Mouse (Mus musculus): ENCODE measurements around the gene 3110082I17Rik.
A peak's percentile ranks its signal among the peaks of the same experiment; 100 is the strongest.

Gene 3110082I17Rik

DNA sequence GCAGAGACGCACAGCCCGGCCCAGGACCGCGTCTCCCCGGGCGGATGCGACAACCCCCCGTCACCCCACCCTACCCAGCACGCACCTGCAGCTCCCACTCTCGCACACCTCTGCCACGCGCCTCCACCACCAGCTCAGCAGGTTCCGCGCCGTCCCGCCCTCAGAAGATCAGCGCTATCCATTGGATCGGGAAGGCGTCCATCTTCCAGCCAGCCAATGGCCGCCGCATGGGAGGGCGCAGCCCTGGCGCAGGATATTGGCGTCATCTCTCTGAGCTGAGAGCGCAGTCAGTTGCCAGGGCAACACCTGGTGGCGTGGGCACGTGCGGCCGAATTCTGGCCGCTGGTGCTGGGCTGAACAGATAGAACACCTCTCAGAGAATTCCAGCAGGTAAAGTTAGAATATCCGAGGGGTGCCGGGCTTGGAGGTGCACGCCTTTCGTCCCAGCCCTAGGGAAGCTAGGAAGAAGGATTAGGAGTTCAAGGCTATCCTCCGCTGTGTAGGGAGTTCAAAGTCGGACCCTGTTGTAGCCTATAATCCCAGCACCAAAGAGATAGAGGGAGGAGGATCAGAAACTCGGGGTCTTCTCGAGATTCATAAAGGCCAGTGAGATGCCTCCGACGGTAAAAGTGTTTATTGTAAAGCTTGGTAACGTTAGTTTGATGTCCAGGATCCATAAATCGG is at the start of gene 3110082I17Rik:
TSS of gene 3110082I17Rik (minus strand) at position 144 of the 684 bp plus-strand sequence.
- DNase-seq (ENCODE audit: low spot score), result peak; percentile 98

DNA sequence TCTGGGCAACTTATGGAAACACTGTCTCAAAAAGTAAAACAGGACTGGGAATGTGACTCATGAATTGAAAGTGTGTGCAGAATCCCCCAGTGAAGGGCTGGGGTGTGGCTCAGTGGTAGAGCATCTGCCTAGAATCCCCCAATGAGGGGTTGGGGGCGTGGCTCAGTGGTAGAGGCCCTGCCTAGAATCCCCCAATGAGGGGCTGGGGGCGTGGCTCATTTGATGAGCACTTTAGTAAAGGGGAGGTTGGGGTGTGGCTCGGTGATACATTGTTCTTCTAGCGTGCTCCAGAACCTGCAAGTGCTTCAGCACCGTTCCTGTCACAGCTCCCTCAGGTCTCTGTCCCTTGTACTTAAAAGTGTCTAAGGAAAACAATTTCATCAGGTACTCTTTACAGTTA is 45.9 kb upstream of the 3110082I17Rik start:
- DNase-seq (ENCODE audit: low spot score), result no peak

DNA sequence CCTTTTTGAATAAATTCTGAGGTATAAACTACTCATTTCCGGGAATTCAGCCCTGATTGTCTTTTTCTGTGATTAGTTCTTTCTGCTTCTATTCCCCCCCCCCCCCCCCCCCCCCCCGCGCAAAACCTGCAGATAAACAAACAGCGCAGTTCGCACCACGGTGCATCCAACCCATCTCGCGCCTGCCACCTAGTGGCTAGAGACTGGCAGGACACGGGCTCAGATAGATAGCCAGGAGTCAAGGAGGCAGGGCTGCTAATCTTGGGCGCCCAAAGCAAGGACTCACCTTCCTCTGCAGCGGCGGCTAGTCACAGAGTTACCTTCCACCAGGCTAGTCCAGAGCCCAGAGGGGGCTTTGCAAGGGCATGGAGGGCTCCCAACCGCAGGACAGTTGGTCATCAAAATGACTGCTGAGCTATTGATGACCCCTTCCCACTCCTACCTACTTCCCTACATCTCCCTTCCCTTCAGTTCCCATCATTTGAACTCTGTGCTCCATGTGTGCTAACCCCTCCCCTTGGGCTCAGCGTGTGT is 44.8 kb upstream of the 3110082I17Rik start:
- peak; percentile 77 for DNase-seq (ENCODE audit: low spot score)

DNA sequence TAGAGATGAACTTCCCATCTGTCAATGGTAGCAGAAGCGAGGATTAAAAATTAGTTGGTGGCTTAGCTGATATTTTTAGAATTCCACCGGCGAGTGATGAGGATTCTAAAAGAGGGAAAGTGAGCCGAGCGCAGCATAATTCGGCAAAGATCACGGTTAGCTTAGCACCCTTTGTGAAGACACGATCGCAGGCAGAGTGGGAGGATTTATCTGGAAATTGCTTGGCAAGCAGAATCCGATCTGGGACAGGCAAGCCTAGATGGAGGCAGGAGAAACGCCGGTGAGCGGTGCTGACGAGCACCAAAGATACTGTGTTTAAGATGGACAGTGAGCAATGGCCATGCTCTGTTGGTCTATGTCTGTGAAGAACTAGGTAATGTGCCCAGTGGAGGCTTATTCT is 42.0 kb upstream of the 3110082I17Rik start:
- no peak for DNase-seq (ENCODE audit: low spot score)

DNA sequence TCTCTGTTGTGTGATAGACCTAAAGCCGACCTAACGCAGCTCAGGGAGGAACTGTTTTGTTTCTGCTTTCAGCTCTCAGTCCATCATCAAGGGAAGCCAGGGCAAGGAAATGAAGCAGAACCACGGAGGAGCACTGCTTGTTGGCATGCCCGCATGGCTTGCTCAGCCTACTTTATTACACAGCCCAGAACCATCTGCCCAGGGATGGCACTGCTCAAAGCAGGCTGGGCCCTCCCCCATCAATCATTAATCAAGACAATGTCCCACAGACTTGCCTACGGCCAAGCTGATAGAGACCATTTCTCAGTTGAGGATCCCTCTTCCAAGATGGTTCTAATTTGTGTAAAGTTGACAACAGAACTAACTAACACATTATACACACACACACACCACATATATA is 38.5 kb upstream of the 3110082I17Rik start:
- DNase-seq (ENCODE audit: low spot score), result no peak

DNA sequence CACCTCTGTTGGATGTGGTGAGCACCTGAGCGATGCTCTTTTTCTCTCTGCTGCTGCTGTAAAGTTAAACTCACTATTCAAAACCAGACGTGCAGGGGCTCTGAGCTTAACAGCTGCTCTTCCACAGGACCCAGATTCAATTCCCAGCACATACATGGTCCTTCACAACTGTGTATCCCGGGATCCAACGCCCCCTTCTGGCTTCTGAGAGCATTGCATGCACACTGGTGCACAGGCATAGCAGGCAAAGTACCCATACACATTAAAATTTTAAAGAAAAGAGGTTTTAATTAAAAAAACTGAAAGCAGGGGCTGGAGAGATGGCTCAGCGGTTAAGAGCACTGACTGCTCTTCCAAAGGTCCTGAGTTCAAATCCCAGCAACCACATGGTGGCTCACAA is 36.6 kb upstream of the 3110082I17Rik start:
- no peak for DNase-seq (ENCODE audit: low spot score)

DNA sequence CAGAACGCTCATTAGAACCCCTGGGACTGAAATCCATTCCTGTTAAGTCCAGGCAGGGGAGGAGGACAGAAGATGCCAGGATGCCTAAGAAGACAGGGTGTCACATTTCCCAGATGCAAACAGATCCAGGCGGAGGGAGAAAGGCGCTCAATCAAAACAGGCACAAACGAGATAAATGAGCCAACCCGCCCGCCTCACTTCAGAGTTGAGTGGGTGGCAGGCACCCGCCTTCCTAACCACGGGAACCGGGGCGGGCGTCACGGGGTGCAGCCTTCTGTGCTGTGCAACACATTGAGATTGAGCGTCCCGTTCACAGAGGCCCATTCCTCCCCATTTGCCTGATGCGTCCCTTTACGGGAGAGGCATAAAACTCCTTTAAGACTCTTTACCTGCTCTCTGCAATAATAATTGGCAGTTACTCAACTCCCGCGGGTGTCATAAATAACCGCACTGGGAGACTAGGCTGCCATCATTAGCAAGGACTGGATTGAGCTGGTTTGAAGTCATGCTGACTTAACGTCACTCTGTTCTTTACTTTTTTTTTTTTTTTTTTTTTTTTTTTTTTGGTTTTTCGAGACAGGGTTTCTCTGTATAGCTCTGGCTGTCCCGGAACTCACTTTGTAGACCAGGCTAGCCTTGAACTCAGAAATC is 34.8 kb upstream of the 3110082I17Rik start:
- DNase-seq (ENCODE audit: low spot score), result peak; percentile 14

DNA sequence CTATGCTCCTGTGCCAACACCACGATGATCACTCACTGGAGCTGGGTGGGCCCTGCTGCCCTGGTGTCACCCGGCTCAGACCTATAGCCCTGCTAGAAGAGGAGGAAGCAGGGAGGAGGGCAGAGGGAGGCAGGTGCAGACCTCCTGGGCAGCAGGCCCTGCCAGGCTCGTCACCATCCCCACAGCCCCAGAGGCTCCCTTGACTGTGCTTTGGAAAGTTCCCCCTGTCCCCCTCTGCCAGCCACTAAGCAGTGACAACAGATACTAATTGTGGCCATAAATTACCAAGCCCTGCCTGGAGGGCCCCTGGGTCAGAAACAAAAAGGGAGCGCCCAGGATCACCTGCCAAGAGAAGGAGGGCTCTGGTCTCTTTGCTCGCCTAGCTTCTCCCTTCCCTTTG is 33.4 kb upstream of the 3110082I17Rik start:
- DNase-seq (ENCODE audit: low spot score), result no peak

DNA sequence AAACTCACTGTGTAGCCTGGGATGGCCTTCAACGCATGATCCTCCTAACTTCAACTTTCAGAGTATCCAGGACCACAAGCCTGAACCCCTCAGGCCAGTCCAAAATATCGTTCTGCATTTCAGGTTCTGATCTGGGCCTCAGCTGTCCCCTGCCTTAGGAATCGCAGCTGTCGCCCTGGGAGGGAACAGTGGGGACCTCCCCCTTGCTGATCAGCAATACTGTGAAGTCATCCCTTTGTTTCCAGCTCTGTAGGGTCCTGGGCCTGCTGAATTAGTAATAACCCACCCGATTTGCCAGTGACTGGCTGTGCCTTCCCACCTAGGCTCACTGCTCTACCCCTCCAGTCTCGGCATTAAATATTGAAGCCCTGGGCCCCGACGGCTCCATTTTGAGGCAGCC is 31.0 kb upstream of the 3110082I17Rik start:
- DNase-seq (ENCODE audit: low spot score), result no peak

DNA sequence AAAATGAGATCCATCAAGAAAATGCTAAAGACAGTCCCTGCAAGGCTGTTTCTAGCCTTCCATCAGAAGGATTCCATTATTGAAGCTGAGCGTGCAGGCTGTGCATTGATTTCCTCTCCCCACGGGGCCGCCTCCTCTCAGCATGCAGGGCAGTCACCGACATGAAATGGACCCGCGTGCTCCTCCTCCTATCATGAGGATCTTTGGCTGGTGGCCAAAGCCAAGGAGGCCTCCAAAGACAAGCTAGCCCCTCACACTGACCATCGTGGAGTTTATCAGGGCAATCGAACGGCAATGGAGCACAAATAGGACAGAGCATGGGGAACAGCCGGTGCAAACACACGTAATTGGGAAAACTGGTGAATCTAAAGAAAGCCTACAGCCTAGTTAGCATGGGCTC is 29.8 kb upstream of the 3110082I17Rik start:
- no peak for DNase-seq (ENCODE audit: low spot score)

DNA sequence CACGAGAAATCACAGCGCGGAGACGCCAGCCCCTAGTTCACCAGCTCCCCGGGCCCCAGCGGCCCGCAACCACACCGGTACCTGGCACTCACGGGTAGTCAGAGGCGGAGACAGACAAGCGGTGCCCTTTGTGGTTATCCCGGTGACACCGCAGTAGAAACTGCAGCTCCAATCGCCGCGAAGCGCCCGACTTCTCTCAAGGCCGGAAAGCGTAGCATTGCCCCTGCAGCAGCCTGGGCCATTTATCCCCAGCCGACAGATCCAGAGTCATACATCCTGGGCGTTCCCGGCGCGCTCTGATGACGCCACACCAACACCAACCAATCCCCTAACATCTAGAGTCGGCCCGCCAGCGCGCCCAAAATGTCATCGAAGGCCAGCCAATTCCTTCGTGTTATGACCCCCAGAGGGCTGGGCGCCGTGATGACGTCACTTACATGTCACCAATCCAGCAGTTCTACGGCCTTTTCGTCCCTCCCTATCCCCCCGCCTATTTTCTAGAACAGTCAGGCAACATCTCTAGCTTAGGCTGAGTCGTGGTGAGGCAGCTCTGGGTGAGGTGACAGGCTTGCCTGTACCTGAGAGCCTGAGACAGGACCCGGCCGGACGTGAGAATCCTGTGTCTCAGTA is 24.0 kb upstream of the 3110082I17Rik start, which contains the start of gene Zfand2a:
TSS of gene Zfand2a (minus strand) at position 365 of the 630 bp plus-strand sequence.
- DNase-seq (ENCODE audit: low spot score), result peak; percentile 97

DNA sequence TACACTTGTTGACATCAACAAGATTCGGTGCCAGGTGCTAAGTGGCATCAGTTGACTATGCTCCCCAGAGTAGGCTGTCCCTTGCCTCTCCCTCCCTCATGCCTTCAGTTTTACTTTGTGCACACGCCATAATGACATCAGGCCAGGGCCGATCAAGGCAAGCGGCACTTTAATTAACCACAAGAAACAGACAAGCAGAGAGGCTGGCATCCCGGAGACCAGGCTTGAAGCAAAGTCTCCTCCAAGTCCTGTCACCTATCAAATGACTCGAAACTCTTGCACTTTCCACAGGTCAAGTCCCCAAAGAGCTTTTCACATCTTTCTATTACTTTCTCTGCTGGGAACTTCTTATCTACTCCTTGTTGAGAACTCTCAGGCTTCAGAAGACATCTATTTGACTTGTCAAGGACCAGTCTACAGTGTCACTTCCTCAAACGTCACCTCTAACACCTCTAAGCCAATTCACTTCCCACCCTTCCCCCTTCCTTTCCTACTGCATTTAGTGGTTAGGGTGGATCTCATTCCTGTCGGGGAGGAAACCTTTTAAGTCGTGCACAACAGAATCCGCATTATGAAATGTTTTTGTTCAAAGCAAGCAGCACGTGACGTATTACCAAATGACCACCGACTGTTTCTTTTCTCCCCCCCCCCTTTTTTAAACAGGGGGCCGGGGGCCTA is 23.0 kb upstream of the 3110082I17Rik start:
- no peak for DNase-seq (ENCODE audit: low spot score)

DNA sequence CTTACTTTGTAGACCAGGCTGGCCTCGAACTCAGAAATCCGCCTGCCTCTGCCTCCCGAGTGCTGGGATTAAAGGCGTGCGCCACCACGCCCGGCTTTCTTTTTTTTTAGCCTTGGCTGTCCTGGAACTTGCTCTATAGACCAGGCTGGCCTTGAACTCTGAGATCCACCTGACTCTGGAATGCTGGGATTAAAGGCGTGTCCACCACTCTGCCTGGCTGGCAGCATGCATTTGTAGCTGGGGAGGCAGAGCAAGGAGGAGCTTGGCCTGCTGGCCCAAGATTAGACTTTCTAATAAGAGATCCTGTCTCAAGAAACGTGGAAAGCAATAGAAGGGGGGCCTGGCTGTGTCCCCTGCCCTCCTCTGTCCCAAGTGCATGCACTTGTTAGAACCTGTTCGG is 20.1 kb upstream of the 3110082I17Rik start:
- DNase-seq (ENCODE audit: low spot score), result no peak

DNA sequence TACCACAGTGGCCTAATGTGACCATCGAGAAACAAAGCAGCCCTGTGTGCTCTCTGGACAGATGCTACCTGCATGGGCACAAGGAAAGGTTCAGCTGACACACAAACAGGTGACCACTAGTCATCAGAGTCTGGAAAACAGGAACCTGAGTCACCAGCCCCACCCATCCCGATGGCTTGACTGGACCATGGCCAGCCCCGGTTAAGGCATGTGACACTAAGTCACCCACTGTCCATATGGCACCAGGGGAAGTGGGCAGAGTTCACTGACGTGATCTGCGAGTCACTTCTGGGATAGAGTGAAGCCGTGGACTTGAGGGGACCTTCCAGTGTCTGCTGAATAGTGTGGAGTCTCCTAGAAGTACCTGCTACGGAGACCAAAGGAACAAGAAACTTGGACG is 18.8 kb upstream of the 3110082I17Rik start:
- DNase-seq (ENCODE audit: low spot score), result no peak

DNA sequence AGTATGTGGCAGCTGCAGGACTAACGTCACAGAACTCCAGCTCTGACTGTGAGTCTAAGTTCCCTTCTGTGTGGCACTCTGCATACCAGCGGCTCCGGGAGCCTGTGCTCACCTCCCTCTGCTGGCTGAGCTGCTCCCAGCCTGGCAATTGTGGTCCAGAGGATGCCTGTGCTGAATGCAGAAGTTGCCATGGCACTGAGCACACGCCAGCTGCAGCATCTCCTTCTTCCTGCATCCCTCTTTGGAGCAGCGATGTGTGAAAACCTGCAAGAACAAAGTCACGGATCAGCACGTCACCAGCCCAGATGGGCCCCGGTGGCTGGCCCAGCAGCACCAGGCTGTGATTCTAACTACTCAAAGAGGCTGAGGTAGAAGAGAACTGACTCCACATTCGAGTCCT is 14.4 kb upstream of the 3110082I17Rik start:
- no peak for DNase-seq (ENCODE audit: low spot score)

DNA sequence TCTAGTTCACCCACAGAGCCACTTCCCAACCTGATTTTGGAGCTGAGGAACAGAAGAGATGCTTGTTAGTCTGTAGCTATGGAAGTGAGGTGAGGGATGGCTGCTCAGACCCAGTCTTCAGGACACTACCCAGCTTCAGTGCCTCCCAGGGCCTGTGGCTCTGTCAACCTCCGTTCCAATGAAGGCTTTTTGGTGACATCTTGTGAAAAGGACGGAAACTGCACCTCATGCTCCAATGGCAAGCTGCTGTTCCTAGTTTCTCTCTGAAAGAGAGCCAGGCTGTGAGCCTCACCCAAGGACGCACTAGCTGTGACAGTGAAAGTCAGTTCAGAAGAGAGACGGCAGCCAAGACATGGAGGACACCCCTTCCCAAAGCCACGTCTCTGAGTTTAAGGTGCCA is 7.7 kb upstream of the 3110082I17Rik start:
- peak; percentile 22 for DNase-seq (ENCODE audit: low spot score)

DNA sequence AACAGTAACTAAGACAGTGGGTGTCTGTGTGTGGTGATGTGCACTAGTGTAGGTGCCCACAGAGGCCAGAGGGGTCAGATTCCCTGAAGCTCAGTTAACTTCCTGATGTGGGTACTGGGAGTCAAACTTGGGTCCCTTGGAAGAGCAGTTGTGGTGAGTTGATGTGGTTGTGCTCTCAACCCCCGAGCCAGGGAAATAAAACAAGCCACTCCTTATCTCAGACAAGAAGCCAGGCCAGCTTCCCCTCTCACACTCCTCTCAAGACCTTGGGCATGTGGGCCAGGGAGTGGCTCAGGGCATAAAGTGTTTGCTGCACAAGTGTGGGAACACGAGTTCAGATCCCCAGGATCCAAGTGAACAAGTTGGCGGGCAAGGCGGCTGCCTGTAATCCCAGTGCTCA is 6.5 kb upstream of the 3110082I17Rik start:
- no peak for DNase-seq (ENCODE audit: low spot score)

DNA sequence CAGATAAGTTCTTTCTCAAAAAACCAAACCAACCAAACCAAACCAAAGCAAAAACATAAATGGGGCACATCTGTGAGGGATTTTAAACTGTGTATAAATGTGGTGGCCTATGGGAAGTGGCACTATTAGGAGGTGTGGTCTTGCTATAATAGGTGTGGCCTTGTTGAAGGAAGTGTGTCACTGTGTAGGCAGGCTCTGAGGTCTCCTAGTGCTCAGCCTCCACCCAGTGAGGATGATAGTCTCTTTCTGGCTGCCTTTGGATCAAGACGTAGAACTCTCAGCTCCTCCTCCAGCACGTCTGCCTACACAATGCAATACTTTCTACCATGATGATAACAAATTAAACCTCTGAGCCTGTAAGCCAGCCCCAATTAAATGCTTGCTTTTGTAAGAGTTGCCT is 6.0 kb upstream of the 3110082I17Rik start:
- DNase-seq (ENCODE audit: low spot score), result no peak

DNA sequence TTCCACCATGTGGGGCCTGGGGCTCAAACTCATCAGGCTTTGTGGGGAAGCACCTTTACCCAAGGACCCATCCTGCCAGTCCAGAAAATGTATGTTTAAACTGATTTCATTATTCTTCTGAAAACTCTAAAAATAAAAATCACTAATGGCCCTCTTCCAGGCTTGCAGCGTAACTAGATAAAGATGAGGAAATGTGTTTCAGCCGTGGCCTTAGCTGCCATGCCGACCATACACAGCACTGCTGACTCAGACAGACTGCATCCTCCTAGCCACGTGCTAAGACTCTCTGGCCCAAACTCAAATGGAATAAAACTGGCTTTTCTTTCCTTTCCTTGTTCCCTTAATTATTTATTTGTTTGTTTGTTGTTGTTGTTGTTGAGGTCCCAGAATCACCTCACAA is 4.5 kb upstream of the 3110082I17Rik start:
- DNase-seq (ENCODE audit: low spot score), result no peak

DNA sequence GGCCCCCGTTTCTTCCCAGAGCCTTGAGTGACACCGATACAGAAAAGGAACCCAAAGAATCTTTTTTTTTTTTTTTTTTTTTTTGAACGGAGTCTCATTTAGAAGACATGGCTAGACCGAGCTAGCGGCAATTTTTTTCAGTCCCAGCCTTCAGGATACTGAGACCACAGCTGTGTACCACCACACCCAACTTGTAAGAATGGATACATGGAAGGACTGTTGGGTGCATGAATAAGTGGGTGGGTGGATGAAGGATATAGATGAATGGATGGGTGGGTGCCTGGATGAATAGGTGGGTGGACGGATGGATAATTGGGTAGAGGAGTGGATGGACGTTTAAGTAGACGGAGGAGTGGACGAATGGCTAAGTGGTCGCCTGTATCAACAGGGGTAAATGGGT is 389 bp downstream of the 3110082I17Rik start:
- no peak for DNase-seq (ENCODE audit: low spot score)

DNA sequence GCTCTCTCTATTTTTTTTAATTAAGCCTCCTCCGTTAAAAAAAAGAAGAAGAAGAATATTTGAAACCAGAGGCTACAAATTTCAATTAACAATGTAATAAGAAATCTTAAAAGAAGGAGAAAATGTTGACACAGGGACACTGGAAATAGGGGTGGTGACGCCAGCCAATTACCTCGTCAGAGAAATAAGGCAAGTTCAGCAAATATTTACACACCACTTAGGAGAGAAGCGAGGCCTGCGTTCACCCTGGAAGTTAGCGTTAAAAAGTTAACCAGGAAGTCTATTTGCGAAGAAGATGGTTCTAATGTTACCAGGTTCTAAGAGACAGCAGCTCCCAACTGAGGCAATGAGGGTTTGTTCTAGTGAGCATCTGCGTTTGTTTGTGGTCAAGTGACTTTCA is 3.1 kb downstream of the 3110082I17Rik start:
- no peak for DNase-seq (ENCODE audit: low spot score)

DNA sequence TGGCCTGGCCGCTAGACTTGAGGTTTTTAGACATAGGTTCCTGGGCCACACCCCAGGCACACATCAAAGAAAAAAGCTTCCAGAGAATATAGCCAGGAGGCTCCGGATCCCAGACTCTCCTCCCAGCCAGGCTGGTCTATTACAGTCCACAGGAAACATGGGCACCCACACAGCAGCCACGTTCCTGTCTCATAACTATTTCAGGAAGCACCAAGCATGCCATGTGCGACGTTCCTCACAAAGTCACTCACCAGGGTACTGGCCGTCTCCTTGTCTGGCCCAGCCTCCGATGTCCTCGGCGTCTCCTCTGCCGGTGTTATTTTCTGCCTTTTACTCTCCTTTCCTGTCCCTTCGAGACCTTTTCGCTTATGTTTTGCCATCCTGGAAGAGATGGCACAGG is 5.2 kb downstream of the 3110082I17Rik start:
- no peak for DNase-seq (ENCODE audit: low spot score)

DNA sequence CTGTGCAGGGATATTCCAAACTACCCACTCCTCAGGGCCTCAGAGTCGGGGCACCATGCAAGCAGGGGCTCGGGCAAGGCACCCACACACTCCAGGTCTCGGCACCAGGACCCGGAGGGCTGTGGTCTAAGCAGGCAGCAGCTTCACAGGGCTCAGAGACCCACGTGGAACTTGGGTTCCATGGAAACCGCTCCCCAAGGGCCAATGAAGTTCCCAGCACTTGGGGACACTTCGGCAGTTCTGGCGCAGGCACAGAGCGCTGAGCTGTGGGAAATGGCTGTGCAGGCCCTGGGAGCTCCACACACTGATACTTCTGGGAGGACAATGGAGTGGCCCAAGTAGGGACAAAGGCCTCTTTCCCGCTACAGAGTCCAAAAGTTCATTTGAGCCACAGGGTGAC is 7.3 kb downstream of the 3110082I17Rik start:
- no peak for DNase-seq (ENCODE audit: low spot score)

All from ovary, postnatal 36 days (tissue).